Mouse (Mus musculus): ENCODE data around the gene Pappa2. TPM values are rescaled to one million over a fixed set of nuclear protein-coding genes. Genes with fewer than 3 reads are reported as not detected.

The Pappa2 gene
- polyA plus RNA-seq, 1 experiment from 2014 or later = 2.2 TPM

DNA sequence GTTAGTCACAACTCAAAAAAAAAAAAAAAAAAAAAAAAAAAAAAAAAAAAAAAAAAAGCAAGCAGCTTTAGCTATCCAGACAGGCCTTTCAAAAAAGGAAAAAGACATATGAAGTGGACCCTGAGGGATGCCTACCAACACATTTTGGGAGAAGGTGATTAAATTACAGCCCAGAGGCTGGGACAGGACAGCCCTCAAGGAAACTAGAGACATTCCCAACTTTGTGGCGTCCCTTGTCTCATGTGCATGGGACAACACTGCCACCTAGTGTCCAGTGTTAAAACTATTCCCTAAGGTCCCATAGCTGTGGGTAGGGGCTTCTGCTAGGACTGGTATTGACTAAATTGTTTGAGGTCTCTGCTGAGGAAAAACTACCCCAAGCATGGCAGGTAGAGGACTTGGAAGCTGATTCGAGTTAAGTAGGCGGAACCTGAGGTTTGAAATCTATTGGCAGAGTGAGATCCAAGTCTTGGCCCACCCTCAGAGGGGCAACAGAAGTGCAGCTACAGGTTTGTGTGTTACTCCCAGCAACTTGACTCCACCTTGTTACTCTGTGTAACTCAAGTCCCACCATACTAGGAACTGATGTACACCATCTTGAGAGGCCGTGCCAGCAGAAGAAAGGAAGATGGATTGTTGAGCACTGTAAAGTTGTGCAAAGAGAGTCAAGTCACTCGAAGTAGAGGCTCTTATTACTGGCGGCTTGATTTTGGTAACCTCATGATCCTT lies 26.6 kb downstream of the Pappa2 start:
- Histone ChIP-seq H3K27ac (ENCODE audit: low read depth, low read length) (no peak overlapping the region), H3K27me3 (ENCODE audit: control insufficient read depth, insufficient read depth, low read length) (no peaks in the 10 kb centered on the region), H3K4me1 (replicated peaks; ENCODE audit: control insufficient read depth, insufficient read depth, low read length) (no peaks in the 10 kb centered on the region), H3K4me2 (replicated peaks; ENCODE audit: low read depth, low read length) (no peak overlapping the region), H3K9ac (ENCODE audit: low read depth, low read length) (no peak overlapping the region), H3K4me3 (ENCODE audit: low read depth, low read length) (no peak overlapping the region), H3K36me3 (ENCODE audit: control insufficient read depth, insufficient read depth, low read length) (no peaks in the 10 kb centered on the region), H3K9me3 (ENCODE audit: control insufficient read depth, low read length) (no peaks in the 10 kb centered on the region)
- peak; percentile 85 for DNase-seq (ENCODE audit: low spot score)
- 47% methylated on average over 6 of the region's 6 CpGs for WGBS
- ATAC-seq (ENCODE audit: low FRiP score) = peak; percentile 77

DNA sequence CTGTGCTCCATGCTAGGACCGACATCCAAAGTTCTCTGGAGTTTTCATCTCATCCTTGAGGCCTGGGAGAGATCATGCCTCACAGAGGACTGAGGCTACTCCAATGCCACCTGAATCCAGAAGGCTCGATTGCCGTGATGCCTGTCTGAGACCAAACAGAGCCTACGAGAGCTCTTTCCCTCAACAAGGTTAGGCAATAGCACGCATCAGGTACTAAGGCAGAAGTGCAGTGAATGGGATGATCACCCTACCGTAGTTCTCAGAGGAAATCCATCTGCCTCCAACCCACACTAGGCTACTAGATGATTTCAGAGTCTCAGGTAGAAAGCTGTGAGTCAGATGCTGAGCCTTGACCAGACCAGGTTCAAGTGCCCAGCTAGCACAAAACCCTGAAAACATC lies 31.2 kb downstream of the Pappa2 start:
- no peak for DNase-seq (ENCODE audit: low spot score)
- no peaks in the 10 kb centered on the region for H3K27me3 ChIP-seq (ENCODE audit: control insufficient read depth, insufficient read depth, low read length)
- H3K4me1 ChIP-seq (replicated peaks; ENCODE audit: control insufficient read depth, insufficient read depth, low read length) = no peaks in the 10 kb centered on the region
- WGBS = 86% methylated on average over 6 of the region's 6 CpGs
- no peaks in the 10 kb centered on the region for H3K9me3 ChIP-seq (ENCODE audit: control insufficient read depth, low read length)
- no peaks in the 10 kb centered on the region for H3K36me3 ChIP-seq (ENCODE audit: control insufficient read depth, insufficient read depth, low read length)
- ATAC-seq (ENCODE audit: low FRiP score) = no peak
- H3K27ac ChIP-seq (ENCODE audit: low read depth, low read length) = no peak overlapping the region
- no peak overlapping the region for H3K4me3 ChIP-seq (ENCODE audit: low read depth, low read length)
- no peak overlapping the region for H3K9ac ChIP-seq (ENCODE audit: low read depth, low read length)
- no peak overlapping the region for H3K4me2 ChIP-seq (replicated peaks; ENCODE audit: low read depth, low read length)

GRCm38 (mm10) chr1:158947981-158948735 lies 32.1 kb downstream of the Pappa2 start:
- Histone ChIP-seq H3K4me3 (ENCODE audit: low read depth, low read length) (no peak overlapping the region), H3K4me1 (replicated peaks; ENCODE audit: control insufficient read depth, insufficient read depth, low read length) (no peaks in the 10 kb centered on the region), H3K36me3 (ENCODE audit: control insufficient read depth, insufficient read depth, low read length) (no peaks in the 10 kb centered on the region), H3K27me3 (ENCODE audit: control insufficient read depth, insufficient read depth, low read length) (no peaks in the 10 kb centered on the region), H3K27ac (ENCODE audit: low read depth, low read length) (no peak overlapping the region), H3K9me3 (ENCODE audit: control insufficient read depth, low read length) (no peaks in the 10 kb centered on the region), H3K4me2 (replicated peaks; ENCODE audit: low read depth, low read length) (no peak overlapping the region), H3K9ac (ENCODE audit: low read depth, low read length) (no peak overlapping the region)
- no peak for DNase-seq (ENCODE audit: low spot score)
- no peak for ATAC-seq (ENCODE audit: low FRiP score)
- 83% methylated on average over 6 of the region's 6 CpGs for WGBS

DNA sequence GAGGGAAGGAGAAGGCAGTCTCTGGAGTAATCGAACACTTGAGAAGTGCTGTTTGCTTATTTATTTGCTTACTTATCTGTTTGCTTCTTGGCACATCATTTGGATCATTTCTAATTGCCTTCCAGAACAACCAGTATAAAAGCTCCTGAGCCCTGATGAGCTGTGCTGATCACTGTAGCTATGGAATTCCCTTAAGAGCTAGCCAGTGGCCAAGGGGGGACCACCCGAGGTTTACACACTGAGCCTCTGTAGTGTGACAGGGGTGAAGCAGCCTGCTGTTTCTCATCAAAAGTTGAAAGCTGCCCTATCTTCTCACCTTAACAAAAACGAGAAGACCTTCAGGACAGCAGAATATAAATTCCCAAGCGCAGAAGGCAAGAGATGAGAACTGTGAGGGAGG lies 35.4 kb downstream of the Pappa2 start:
- no peaks in the 10 kb centered on the region for H3K9me3 ChIP-seq (ENCODE audit: control insufficient read depth, low read length)
- no peaks in the 10 kb centered on the region for H3K27me3 ChIP-seq (ENCODE audit: control insufficient read depth, insufficient read depth, low read length)
- H3K9ac ChIP-seq (ENCODE audit: low read depth, low read length) = no peak overlapping the region
- ATAC-seq (ENCODE audit: low FRiP score) (no peak), DNase-seq (ENCODE audit: low spot score) (no peak)
- no peaks in the 10 kb centered on the region for H3K36me3 ChIP-seq (ENCODE audit: control insufficient read depth, insufficient read depth, low read length)
- no peak overlapping the region for H3K27ac ChIP-seq (ENCODE audit: low read depth, low read length)
- no peaks in the 10 kb centered on the region for H3K4me1 ChIP-seq (replicated peaks; ENCODE audit: control insufficient read depth, insufficient read depth, low read length)
- H3K4me2 ChIP-seq (replicated peaks; ENCODE audit: low read depth, low read length) = no peak overlapping the region
- no peak overlapping the region for H3K4me3 ChIP-seq (ENCODE audit: low read depth, low read length)
- WGBS = 71% methylated on average over 4 of the region's 4 CpGs

GRCm38 (mm10) chr1:158942864-158943263 lies 37.4 kb downstream of the Pappa2 start:
- H3K4me1 ChIP-seq (replicated peaks; ENCODE audit: control insufficient read depth, insufficient read depth, low read length) = no peaks in the 10 kb centered on the region
- WGBS = 70% methylated on average over 3 of the region's 3 CpGs
- H3K27ac ChIP-seq (ENCODE audit: low read depth, low read length) = no peak overlapping the region
- H3K4me2 ChIP-seq (replicated peaks; ENCODE audit: low read depth, low read length) = no peak overlapping the region
- DNase-seq (ENCODE audit: low spot score) (no peak), ATAC-seq (ENCODE audit: low FRiP score) (no peak)
- H3K4me3 ChIP-seq (ENCODE audit: low read depth, low read length) = no peak overlapping the region
- H3K36me3 ChIP-seq (ENCODE audit: control insufficient read depth, insufficient read depth, low read length) = no peaks in the 10 kb centered on the region
- H3K27me3 ChIP-seq (ENCODE audit: control insufficient read depth, insufficient read depth, low read length) = no peaks in the 10 kb centered on the region
- H3K9me3 ChIP-seq (ENCODE audit: control insufficient read depth, low read length) = no peaks in the 10 kb centered on the region
- H3K9ac ChIP-seq (ENCODE audit: low read depth, low read length) = no peak overlapping the region

GRCm38 (mm10) chr1:158940966-158941365 lies 39.3 kb downstream of the Pappa2 start:
- Histone ChIP-seq H3K4me2 (replicated peaks; ENCODE audit: low read depth, low read length) (no peak overlapping the region), H3K27me3 (ENCODE audit: control insufficient read depth, insufficient read depth, low read length) (no peaks in the 10 kb centered on the region), H3K4me1 (replicated peaks; ENCODE audit: control insufficient read depth, insufficient read depth, low read length) (no peaks in the 10 kb centered on the region), H3K27ac (ENCODE audit: low read depth, low read length) (no peak overlapping the region), H3K36me3 (ENCODE audit: control insufficient read depth, insufficient read depth, low read length) (no peaks in the 10 kb centered on the region), H3K4me3 (ENCODE audit: low read depth, low read length) (no peak overlapping the region), H3K9me3 (ENCODE audit: control insufficient read depth, low read length) (no peaks in the 10 kb centered on the region), H3K9ac (ENCODE audit: low read depth, low read length) (no peak overlapping the region)
- DNase-seq (ENCODE audit: low spot score) (no peak), ATAC-seq (ENCODE audit: low FRiP score) (no peak)
- WGBS = 69% methylated on average over 3 of the region's 3 CpGs

DNA sequence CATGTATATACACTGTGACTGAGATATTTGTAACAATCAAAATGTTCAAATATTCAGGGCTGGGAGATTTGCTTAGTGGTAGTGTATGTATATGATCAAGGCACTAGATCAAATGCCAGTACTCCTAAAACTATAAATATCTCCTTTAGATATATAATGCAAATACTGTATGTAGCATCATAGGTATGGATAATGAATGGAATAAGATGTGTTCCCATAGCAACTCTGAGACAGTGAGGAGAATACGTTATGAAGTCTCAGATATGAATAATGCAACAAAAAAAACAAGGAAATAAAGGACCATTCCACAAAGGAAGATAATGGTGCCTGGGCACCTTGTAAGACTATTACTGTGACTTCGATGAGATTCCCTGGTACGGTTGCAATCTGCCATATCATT lies 45.8 kb downstream of the Pappa2 start:
- Histone ChIP-seq H3K4me1 (replicated peaks; ENCODE audit: control insufficient read depth, insufficient read depth, low read length) (no peaks in the 10 kb centered on the region), H3K27me3 (ENCODE audit: control insufficient read depth, insufficient read depth, low read length) (no peaks in the 10 kb centered on the region), H3K4me2 (replicated peaks; ENCODE audit: low read depth, low read length) (no peak overlapping the region), H3K4me3 (ENCODE audit: low read depth, low read length) (no peak overlapping the region), H3K9me3 (ENCODE audit: control insufficient read depth, low read length) (no peaks in the 10 kb centered on the region), H3K36me3 (ENCODE audit: control insufficient read depth, insufficient read depth, low read length) (no peaks in the 10 kb centered on the region), H3K9ac (ENCODE audit: low read depth, low read length) (no peak overlapping the region), H3K27ac (ENCODE audit: low read depth, low read length) (no peak overlapping the region)
- 91% methylated on average over 3 of the region's 3 CpGs for WGBS
- no peak for DNase-seq (ENCODE audit: low spot score)
- ATAC-seq (ENCODE audit: low FRiP score) = no peak

- 69% methylated on average over 6 of the region's 6 CpGs for WGBS
- Histone ChIP-seq H3K4me2 (replicated peaks; ENCODE audit: low read depth, low read length) (no peak overlapping the region), H3K9ac (ENCODE audit: low read depth, low read length) (no peak overlapping the region), H3K9me3 (ENCODE audit: control insufficient read depth, low read length) (no peaks in the 10 kb centered on the region), H3K4me3 (ENCODE audit: low read depth, low read length) (no peak overlapping the region), H3K27ac (ENCODE audit: low read depth, low read length) (no peak overlapping the region), H3K27me3 (ENCODE audit: control insufficient read depth, insufficient read depth, low read length) (no peaks in the 10 kb centered on the region), H3K36me3 (ENCODE audit: control insufficient read depth, insufficient read depth, low read length) (no peaks in the 10 kb centered on the region), H3K4me1 (replicated peaks; ENCODE audit: control insufficient read depth, insufficient read depth, low read length) (no peaks in the 10 kb centered on the region)
- ATAC-seq (ENCODE audit: low FRiP score) (no peak), DNase-seq (ENCODE audit: low spot score) (no peak)
Measured at GRCm38 (mm10) chr1:158931202-158931827, 49.0 kb downstream of the Pappa2 start.

All from hindbrain, embryonic 11.5 days (tissue).